Mouse (Mus musculus) small intestine, adult 2 months (tissue): Measurements from ENCODE around the gene Dkkl1.

ENCODE experiments used
- CTCF ChIP-seq: fragments of 200-500 bp; IDR thresholded peaks from 2 replicates; pipeline ENCODE4 v1.5.1; 2012; ENCODE audit warnings: low read depth, mild to moderate bottlenecking, control low read depth, inconsistent platforms, low read length, moderate library complexity, mixed read lengths; ENCODE audit not compliant: insufficient replicate concordance, insufficient read length; ENCODE audit errors: extremely low read depth
- POLR2A ChIP-seq: fragments of 200-500 bp; IDR thresholded peaks from 2 replicates; pipeline ENCODE4 v1.6.1; 2012; ENCODE audit warnings: low read depth, mild to moderate bottlenecking, control low read depth, inconsistent platforms, low read length, moderate library complexity

DNA sequence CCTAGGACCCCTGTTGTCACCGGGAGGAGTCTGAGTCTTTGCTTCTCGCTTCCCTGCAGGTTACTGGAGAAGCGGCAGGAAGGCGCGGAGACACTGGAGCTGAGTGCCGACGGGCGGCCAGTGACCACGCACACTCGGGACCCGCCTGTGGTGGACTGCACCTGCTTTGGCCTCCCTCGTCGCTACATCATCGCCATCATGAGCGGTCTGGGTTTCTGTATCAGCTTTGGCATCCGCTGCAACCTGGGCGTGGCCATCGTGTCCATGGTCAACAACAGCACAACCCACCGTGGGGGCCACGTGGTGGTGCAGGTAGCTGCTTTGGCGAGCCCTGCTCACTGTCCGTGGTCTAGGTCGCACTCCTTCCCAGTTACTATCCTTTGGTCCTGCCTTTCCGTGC is 43.3 kb downstream of the Dkkl1 start:
- no peak for TF ChIP-seq POLR2A
- TF ChIP-seq CTCF = no peak
